Mouse (Mus musculus): ENCODE data around the gene Bmp2k.

Bmp2k gene

DNA sequence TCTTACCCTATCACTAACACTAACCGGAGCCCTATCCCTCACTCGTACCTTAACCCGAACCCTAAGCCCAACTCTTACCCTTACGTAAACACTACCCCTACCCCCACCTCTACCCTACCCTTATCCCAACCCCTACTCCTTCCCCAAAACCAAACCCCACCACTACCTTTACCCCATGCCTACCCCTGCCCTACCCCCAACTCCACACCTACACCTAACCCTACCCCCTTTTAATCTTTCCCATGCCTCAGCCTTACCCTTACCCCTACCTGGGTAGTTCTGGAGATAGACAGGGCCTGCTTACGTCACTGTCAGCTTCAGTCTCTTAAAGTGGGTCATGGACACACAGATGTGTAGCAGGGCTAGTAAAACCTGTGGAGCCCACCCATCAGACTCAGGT is 51.4 kb downstream of the Bmp2k start:
- no peak for DNase-seq (ENCODE audit: extremely low spot score, low read depth, low spot score)

- DNase-seq (ENCODE audit: extremely low spot score, low read depth, low spot score) = no peak
Measured at GRCm38 (mm10) chr5:97054166-97054565, 56.7 kb downstream of the Bmp2k start.

DNA sequence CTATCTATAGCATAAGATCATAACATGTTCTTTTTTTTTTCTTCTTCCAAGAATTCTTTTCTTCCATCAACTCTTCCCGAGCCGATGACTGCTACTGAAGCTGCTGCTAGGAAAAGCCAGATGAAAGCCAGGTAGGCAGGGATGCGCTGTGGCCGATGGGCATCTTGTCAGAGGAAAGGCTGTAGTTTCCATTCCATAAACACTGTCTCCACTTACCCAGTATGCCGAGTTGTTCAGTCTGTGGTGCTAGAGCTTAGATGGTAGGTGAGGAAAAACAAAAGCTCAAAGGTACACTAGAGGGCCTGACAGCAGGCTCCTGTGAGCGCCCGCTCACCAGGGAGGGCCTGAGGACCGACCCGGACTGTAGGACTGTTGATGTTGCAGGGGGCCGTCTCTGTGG is 57.3 kb downstream of the Bmp2k start:
- DNase-seq (ENCODE audit: extremely low spot score, low read depth, low spot score) = no peak

DNA sequence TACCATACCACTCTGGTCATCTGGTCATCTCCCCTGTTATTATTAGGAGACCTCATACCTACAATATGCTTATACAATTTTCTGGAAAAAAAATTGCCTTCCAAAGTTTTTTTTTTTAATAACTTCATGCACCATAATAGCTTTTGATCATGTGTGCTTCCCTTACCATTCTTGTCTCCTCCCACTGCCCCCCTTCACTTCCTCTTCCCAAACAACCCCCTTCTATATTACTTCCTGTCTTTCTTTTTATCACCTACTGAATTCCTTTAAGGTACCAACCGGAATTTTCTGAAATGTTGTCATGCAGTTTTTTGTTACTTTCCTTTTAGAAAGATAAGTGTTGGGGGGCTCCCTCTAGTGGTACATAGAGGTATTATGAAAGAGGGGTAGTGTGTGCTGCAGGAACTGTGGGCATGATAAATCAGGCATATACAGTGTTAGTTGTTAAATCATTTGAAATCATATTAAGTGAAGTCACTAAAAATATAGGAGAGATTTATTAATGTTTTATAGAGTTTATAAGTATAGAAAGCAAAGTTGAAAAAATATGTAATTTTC is 58.1 kb downstream of the Bmp2k start:
- peak; percentile 50 for DNase-seq (ENCODE audit: extremely low spot score, low read depth, low spot score)

GRCm38 (mm10) chr5:97056359-97056758 is 58.9 kb downstream of the Bmp2k start:
- no peak for DNase-seq (ENCODE audit: extremely low spot score, low read depth, low spot score)

DNA sequence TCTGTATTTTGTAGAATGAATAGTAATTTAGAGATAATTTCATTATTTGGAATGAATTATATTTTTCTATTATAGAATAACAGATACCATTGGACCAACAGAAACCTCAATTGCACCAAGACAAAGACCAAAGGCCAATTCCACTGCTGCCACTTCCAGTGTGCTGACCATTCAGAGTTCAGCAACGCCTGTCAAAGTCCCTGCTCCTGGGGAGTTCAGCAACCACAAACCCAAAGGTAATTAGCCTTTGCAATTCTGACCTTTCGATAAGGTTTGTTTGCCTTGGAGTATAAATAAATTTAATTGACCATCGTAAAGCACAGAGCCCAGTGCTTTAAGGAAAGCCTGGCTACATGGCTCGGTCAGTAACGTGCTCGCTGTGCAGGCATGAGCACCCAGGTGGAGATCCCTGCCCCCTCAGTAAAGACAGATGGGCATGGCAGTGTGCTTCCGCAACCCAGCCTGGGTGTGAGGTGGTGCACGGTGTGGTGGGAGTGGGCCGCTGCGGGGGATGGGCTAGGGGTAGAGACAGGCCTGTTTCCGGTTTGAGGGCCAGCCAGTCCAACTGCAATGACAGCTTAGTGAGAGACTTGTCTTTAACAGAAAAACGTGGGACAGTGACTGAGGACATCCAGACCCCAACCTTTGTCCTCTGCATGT is 59.4 kb downstream of the Bmp2k start:
- no peak for DNase-seq (ENCODE audit: extremely low spot score, low read depth, low spot score)

GRCm38 (mm10) chr5:97060864-97061263 is 63.4 kb downstream of the Bmp2k start:
- no peak for DNase-seq (ENCODE audit: extremely low spot score, low read depth, low spot score)

- no peak for DNase-seq (ENCODE audit: extremely low spot score, low read depth, low spot score)
Measured at GRCm38 (mm10) chr5:97062041-97062440, 64.6 kb downstream of the Bmp2k start.

- no peak for DNase-seq (ENCODE audit: extremely low spot score, low read depth, low spot score)
Measured at GRCm38 (mm10) chr5:97065746-97066145, 68.3 kb downstream of the Bmp2k start.

GRCm38 (mm10) chr5:97075476-97076151 is 78.1 kb downstream of the Bmp2k start:
- DNase-seq (ENCODE audit: extremely low spot score, low read depth, low spot score) = no peak

DNA sequence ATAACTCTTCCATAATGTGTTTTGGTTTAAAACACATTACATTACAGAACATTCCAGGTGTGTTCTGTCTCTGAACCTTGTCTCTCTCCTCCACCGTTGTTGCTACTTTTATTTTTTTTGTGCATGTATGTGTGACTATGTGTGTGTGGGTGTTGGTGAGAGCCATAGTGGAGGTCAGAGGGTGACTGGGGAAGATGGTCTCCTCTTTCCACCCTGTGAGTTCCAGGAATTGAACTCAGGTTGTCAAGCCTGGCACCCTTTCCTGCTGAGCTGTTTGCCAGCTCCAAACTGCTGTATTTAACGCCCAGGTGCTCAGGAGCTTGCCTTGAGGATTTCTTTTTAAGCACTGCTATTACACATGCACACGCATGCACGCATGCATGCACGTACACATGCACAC is 78.7 kb downstream of the Bmp2k start:
- DNase-seq (ENCODE audit: extremely low spot score, low read depth, low spot score) = no peak

DNA sequence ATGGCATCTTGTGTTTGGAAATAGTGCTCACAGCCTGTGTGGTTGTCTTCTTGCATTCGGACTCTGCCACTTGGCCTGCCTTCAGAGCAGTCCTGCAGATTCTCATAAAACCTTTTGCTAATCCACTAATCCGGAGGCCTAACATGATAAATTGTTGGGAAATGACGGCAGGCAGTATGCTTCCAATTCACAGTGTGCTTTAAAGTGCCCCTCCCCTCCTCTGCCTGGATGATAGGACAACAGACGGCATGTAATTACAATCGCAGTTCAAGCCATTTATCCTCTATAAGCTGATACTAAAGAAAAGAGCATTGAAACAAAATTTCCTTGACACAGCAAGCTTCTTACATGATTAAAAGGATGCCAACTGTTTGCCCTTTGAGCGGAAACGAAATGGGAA is 80.2 kb downstream of the Bmp2k start:
- no peak for DNase-seq (ENCODE audit: extremely low spot score, low read depth, low spot score)

DNA sequence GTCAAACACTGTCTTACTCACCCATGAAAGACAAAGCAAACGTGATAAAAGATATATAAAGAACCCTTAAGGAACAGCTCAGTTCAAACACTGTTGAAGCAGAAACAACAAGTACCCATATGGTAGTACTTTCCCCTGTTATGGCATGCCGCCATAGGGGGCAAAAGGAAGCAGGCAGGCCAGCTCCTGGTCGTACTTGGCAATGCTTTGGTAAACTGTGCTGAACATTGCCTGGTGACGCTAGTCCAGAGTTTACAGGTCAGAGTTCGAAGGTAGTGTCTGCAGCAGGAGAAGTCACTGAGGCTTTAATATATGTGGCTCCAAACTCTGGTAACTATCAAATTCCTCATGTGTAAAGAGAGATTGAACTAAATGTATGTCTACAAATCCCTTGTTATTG is 81.2 kb downstream of the Bmp2k start:
- DNase-seq (ENCODE audit: extremely low spot score, low read depth, low spot score) = no peak

DNA sequence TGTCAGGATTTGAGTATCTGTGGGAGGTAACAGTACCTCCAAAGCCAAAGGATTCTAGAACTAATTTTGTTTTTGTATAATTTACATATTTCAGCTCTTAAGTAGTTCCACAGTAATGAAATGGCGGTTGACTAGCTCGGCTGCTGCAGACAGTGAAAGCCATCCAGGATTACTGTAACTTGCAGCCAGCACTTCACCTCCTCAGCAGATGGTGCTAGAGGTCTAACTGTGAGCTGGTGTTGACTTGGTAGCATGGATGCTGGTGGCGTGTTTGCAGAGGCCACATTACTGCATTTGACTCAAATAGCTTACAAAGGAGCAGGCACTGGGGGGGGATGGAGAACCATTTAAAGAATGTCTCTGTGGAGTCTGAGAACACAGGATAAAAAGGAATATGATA is 84.0 kb downstream of the Bmp2k start:
- no peak for DNase-seq (ENCODE audit: extremely low spot score, low read depth, low spot score)

DNA sequence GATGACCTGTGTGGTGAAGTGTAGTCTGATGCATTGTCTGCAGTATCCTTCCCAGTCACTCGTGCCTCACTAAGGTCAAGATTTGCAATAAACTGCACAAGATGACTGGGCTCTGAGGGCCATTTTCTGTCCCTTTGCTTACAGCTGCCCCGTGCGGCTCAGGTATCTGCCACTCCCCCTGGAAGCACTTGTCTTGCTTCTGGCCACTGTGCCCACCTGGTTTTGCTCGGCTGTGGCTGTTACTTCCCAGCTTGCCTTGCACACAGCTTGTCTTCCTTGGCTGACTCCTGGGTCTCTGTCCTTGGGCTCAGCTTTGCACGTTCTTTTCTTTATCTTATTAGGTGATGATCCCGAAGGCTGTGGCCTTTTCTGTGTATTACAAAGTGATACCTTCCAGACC is 86.2 kb downstream of the Bmp2k start:
- DNase-seq (ENCODE audit: extremely low spot score, low read depth, low spot score) = no peak

GRCm38 (mm10) chr5:97084541-97084940 is 87.1 kb downstream of the Bmp2k start:
- DNase-seq (ENCODE audit: extremely low spot score, low read depth, low spot score) = no peak

DNA sequence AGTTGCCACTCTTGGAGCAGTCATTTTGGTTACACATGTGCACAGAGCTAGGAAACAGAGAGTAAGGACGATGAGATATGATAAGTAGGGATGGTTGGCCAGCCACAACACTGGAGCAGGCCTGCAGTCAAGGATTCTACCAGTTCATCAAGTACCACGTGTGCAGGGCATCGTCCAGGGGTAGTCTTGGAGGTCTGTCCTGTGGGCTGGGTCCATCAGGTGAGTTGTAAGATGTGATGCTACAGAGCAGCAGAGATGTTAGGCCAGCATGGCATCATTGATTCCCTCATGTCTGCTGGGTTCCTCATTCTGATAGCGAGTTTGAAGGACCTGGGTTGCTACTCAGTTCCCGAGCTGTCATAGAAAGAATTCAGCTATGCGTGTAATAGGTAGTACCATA is 87.6 kb downstream of the Bmp2k start:
- DNase-seq (ENCODE audit: extremely low spot score, low read depth, low spot score) = no peak

- DNase-seq (ENCODE audit: extremely low spot score, low read depth, low spot score) = no peak
Measured at GRCm38 (mm10) chr5:97087030-97087630, 89.6 kb downstream of the Bmp2k start.

GRCm38 (mm10) chr5:97087746-97088145 is 90.3 kb downstream of the Bmp2k start:
- no peak for DNase-seq (ENCODE audit: extremely low spot score, low read depth, low spot score)

DNA sequence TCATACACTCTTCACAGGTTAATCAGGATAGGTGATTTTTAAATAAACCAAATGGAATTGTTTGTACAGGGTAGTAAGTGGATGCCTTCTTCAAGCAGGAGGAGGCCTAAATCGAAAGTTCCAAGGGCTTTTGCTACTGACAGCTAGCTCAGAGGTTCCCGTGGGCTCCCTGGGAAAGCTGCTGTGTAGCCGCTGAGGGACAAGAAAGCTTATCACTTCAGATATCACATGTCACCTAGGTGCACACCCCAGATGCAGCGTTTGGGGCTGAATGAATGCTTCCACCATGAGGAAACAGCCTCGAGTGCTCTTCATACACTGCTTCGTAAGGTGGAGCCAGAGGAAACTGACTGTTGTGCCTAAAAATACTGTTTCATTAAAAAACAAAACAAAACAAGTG is 90.7 kb downstream of the Bmp2k start:
- DNase-seq (ENCODE audit: extremely low spot score, low read depth, low spot score) = no peak

DNA sequence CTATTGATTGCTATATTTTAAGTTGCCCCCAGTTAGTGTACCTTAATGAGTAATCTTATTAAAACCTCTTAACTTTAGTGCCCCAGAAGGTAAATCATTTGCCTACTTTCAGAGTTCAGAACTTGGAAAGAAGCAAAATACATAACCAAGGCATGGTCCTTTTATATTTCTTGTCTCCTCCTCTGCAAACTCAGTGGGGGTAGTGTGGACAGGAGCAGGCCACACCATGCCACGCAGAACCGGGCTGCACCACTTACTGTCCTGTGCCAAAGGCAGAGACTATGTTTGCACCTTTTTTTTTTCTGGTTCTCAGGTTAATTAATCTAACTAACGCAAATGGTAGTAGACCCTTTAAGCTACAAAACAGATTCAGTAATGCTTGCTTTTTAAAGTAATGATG is 91.9 kb downstream of the Bmp2k start:
- DNase-seq (ENCODE audit: extremely low spot score, low read depth, low spot score) = no peak
